Mouse (Mus musculus): ENCODE data around the gene Ipmk.
"Not testable (repeated sequence)": the region's sequence is repeated elsewhere in the genome, so short reads cannot be mapped to it uniquely, and the experiment has no call there.

Ipmk gene

DNA sequence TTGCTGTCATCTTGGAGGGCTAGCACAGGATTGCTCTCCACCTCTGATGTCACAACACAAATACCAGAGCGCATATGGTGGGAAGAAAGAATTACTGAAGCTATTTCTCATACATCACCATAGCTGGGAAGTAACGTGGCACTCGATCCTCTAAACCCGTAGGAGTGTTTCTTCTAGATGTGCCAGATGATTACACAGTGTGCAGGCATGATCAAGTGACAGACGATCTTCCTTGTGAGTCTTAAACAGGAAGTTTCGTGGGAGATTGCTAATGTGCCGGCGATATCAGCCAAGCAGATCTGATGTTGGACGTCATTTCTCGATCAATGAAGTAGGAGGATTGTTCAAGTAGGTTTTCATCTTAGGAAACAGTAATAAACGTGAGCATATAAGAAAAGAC lies 26.1 kb downstream of the Ipmk start:
- no peak for DNase-seq

GRCm38 (mm10) chr10:71376014-71376413 lies 28.5 kb downstream of the Ipmk start:
- no peak for DNase-seq

DNA sequence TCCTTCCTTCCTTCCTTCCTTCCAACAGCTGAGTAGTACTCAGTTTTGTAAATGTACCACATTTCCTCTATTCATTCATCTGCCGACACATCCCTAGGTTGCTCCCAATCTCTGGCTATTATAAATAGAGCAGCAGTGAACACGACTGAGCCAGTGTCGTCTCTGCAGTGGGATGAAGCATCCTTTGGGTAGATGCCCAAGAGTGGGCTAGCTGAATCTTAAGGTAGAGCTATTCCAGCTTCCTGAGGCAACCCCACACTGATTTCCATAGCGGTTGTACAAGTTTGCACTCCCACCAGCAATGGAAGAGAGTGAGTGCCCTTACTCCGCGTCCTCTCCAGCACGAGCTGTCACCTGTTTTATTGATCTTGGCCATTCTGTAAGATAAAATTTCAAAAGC lies 32.8 kb downstream of the Ipmk start:
- no peak for DNase-seq

DNA sequence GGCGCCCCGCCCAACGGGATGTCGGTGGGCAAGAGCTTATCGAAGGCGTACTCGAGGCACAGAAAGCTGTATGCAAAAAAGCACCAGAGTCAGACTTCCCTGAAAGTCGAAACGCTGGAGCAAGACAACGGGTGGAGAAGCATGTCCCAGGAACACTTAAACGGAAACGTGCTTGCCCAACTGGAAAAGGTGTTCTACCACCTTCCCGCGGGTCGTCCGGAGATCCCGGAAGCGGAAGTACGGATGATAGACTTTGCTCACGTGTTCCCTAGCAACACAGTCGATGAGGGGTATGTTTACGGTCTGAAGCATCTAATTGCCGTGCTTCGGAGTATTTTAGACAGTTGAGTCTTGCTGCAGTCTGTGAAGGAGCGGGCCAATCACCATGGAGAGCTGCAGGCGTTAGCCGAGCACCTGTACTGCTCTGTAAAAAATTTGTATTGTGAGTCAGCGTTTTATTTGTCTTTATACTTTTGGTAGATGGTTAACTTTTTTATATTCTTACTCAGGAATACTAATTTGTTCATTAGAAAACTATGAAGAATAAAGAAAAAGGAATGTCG lies 34.0 kb downstream of the Ipmk start:
- no peak for DNase-seq

GRCm38 (mm10) chr10:71382109-71382508 lies 34.5 kb downstream of the Ipmk start:
- no peak for DNase-seq

DNA sequence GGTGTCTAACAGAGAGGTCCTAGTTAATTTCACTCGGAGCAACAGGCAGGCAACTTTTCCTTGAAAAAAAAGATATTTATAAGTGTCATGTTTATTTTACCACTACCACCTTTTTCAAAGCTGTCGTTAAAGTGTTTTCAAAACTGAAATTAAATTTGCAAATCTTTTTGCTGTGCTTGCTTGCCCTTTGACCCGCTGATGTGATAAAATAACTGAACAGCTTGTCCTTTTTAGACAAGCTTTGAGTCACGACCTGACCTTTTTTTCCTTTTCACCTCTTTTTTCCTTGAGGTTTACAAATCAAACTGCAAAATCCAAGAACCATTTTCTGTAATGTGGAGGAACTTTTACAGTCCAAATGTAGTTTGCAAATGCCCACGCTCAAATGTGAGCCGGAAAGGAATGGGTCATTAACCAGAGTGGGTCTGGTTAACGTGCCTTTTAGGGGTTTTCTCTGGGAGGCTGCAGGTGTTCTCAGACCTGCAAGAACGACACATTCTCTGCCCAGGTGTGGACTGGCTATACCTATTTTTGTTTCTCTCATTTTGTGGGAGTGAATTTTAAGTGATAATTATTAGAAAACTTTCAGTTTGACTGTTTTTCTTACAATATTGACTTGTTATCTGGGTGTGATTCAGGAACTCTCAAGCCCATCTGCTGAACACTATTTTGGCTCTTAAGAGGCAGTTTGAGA lies 35.4 kb downstream of the Ipmk start:
- DNase-seq = no peak

DNA sequence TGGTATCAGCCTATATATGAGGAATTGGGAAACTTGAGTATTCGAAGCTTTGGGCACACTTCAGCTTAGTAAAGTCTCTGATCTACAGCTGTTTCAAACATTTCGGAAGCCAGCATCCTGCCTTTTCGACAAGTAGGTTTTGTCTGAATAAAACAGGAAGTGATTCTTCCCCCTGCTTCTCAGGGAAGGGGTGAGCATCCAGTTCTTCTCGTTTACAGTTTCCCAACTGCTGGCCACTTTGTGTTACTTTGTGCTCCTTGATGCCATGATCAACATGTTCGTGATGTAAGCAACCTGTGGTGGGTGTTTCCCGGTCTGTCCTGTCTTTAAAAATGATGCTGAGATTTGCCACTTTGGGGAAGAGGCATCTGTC lies 36.0 kb downstream of the Ipmk start:
- not testable (repeated sequence) for DNase-seq

DNA sequence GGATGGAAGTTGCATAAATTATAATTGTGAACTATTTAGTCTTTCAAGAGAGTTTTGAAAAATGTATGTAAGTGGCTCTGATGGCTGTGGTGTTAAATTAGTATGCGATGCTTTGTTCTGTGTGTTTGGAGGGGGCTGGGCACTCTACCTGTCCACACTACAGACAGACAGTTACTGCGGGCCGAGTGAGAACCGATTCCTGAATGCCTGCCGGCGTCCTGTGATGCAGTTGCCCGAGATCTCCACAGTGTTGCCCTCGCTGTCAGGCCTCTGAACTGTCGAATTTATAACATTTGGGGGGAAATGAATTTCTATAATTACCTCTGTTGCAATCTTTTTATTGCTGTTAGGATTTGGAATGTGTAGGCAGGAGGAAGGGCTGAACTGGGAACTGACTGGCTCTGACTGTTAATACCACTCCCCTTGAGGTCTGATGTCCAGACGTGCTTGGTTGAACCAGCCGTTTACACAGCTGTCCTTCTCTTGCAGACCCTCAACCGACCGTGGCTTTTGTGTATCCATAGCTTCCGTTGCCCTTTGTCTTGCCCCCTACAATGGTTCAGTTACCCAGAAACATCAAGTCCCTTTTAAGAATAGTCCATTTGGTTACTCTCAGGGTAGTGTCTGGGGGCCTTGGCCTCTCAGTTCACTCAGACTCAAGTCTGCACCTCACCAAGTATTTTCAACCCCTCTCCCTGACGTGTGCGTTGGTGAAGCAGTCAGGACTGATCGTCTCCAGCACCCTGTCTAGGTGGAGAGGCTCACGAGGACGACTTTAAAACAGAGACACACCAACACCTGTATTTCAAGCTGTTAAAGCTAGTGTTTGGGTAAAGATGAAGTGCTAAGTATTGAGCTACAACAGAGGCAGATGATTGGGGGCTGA lies 36.8 kb downstream of the Ipmk start:
- no peak for DNase-seq

DNA sequence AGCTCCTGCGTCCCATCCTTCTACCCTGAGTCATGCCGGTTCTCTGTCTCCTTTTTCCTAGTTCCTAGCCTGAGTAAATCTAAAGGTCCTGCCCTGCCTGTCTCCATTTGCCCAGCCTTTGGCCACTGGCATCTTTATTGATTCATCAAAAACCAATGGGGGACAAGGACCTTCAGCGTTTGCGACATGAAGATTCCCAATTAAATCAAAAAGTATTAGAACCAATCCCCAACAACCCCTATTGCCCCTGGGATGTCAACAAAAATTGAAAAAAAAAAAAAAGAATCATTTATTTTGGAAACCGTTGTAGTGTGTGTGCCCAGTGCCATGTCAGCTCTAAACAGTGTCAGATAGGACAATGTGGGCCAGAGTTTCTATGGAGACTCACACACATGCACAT lies 41.7 kb downstream of the Ipmk start:
- no peak for DNase-seq

GRCm38 (mm10) chr10:71398383-71399145 lies 51.0 kb downstream of the Ipmk start:
- no peak for DNase-seq

DNA sequence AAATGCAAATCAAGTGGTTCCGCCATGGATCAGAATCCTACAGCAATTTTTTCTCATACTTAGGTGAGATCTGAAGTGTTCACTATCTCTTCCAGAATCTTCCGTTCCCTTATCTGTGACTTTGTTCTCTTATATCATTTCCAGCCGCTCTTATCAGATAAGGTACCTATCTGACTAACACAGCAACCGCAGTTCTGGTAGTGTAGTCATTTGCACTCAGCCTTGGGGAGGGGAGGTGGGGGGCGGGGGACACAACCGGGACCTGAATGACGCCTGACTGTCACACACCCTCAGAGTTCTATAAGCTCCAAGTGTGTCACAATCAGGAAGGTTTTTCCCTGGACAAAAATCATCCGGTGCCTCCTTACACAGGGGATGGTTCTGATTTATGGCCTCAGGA lies 51.8 kb downstream of the Ipmk start:
- no peak for DNase-seq

GRCm38 (mm10) chr10:71399987-71400386 lies 52.4 kb downstream of the Ipmk start:
- no peak for DNase-seq

DNA sequence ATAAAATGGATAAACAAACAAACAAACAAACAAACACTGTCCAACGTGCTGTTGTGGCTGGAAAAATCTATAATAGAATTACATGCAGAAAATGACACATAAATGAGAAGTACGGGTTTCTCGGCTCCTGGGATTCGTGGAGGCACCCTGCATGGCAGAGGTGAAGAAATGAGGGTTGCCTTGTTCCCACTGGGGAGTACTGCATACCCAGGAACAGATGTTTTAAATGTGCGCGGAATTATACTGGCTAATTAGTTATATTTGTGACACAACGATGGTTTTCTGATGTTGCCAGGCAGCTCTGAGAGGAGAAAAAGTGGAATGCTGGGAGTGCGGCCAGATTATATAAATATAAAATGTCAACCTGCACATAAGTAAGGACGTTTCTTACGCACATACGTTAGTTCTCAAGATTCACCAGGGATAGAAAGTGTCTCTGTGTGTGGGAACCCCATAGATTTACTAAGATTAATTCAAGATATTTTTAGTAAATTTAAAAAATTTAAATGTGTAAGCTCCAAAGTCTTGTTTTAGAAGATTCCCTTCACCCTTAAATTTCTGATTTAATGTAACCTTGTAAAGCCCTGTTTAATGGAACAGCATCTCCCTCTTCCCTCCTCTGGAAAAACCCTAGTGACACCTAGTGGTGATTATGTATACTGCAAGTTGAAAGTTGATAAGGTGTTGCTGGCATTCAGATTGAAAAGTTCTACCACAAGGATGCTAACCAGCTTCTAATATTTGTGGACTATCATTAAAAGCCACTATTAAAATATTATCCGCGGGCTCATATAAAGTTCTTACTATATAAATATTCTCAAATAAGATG lies 53.5 kb downstream of the Ipmk start:
- DNase-seq = peak in 1 of 2 experiments; percentile 12

GRCm38 (mm10) chr10:71403638-71404037 lies 56.1 kb downstream of the Ipmk start:
- no peak for DNase-seq

DNA sequence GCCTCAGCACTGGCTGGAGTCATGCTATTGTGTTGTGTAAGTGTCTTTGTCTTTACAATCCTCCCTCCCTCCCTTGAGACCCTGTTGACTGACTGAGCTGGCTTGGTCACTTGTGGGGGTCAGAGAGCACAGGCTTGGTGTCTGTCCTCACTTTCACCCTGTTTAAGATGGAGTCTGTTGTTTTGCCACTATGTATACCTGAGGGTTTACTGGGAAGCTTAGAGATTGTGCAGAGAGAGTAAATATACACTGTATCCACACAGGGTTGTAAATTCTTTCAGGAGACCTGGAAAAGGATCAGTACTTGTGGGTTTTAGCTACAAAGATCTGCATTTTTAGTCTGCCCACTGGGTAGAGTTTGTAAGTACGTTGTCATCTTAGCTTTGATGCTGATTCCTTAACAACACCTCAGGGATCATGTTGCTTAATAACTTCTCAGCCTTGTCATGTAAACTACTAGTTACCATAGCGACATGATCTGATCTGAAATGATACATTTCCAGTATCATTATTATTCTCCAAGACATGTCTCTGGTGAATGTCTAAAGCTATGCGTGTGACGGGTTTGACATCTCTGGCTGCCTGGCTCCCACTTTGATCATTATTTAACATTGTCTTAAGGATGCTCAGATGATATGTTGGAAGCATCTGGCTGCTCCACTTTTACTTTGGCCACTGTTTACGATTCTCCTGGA lies 58.1 kb downstream of the Ipmk start:
- no peak for DNase-seq

DNA sequence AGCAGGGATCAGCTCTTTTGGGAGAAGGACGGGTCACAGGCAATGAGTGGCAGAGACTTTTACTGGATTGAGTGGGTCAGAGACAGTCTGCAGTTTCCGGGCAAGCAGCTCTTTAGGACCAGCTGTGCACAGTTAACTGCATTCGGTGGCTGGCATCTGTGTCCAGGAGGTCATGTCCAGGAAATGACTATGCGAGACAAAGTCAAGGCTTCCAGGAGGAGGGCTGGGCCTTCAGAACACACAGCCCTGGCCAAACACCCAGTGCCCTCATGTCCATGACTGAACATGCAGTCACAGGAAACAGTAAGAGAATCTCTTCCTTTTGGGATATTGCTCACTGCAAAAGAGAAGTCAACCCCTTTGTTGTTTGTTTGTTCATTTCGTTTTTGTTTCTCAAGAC lies 62.4 kb downstream of the Ipmk start:
- DNase-seq = no peak

DNA sequence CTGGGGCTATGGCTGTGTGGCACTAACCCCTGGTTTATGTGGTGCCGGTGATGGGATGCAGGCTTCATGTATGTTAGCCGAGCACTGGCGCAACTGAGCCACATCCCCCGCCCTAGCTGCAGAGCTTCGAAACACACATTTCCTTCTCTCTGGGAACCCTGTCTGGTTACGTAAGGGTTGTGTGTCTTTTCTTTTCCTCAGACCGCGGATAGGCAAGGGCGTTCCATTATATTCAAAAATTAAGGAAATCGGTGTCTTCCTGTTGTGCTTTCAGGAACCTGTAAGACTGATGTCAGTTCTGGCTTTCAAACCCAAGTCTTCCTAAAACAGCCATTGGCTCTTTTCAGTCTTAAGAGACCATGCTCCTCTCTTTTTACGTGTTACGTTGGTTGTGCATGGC lies 65.8 kb downstream of the Ipmk start:
- DNase-seq = no peak

DNA sequence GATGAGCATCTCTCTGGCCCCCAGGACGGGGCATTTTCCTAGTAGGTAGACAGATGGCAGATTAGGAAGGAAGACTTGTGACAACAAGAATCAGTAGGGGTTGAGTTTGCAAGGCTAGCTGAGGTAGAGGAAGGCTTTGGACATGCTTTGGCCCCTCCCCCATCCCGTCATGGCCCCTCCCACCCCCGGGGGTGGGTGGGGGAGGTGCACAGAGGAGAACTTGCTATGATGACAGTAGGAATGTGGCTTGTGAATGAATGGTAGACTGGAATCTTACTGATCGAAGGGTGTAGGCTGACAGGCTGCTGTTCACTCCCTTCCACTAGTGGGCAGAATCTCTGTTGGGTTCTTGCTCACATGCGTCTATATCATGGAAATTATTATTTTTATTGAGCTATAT lies 74.0 kb downstream of the Ipmk start:
- no peak for DNase-seq

DNA sequence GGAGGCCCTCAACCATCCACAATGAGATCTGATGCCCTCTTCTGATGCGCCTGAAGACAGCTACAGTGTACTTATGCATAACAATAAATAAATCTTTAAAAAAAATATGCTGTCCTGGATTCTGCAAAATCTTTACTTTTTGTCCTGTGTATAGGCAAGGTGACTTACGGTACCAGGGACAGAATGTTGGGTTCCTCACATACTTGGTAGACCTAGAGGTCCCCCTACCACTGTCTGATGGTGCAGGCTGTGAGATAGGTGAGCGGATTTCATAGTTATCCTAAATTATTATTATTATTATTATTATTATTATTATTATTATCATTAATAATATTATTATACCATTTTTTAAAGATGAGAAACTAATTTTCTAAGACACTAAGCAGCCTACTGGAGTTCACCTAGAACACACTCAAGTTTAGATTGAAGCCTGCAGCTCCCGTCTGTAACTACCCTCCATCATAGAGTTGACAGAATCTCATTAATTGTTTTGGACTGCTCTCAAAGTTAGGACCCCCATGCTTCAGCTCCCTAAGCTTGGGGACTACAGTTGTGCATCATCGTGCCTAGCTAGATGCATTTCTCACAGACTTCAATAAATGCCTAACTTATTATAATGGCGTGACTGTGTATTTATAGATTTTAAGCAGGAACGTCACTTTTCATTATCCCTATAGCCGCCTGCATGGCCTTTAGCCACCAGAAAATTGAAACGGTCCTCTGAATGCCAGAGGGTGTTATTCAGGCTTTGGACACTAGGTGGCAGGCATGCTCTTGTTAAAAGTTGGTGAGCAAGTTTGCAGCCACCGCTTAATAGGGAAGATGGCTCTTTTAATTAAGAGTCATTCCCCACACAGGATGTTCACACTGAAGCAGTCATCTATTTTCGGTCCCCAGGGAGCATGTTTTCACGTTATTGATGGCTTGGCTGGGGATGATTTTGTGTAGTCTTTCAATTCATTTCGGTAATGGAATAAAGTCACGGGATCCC lies 74.8 kb downstream of the Ipmk start:
- peak; percentile 66 to 80 for DNase-seq

DNA sequence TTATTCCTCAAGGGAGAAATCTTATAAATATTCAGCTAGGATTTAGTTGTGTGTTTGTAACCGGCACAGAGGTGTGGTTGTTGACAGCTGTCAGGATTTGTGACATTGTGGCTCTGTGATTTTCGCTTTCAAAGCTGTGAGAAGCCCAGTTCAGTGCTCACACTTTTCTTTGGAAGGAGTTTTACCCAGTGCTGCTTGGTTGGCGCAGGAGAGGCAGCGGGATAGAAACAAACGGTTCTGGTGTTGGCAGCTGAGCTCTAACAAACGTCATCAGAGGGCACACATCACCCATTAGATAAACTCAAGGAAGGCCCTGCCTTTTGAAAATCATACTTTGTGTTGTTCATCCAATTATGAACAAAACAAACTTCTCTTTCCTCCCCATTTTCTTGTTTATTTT lies 79.2 kb downstream of the Ipmk start:
- DNase-seq = no peak

Measured in cerebellum, postnatal 36 days (tissue).